In the genomic region with DNA sequence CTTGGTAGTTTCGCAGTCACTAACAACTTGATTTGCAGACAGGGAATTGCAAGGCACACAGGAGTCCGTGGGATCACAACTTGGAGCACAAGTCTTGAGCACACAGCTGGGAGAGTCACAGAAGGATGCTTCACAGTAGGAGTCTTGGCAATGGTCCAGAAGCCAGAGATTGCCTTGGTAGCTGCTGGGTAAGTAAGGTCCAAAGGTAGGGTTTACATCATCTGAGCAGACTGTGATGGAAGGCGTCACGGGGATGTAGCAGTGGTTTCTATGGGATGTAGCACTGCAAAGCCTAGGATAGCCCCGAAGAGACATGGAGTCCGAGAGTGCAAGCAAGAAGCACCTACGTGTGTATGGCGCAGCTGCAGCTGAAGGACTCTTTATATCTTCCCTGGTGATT, we compare ENCODE assay signal across 21 mouse cellular contexts. TPM values are rescaled to one million over a fixed set of nuclear protein-coding genes. Genes with fewer than 3 reads are reported as not detected.
"Had no signal": no experiment of that assay in that cellular context is flagged by ENCODE, and none has a peak within 500 bp of the region (broad histone marks: within the 10 kb centered on the region; RNA-seq: fewer than 3 reads in every experiment).

TSS of gene Krtap24-1 (minus strand) at position 358 of the 400 bp plus-strand sequence.

- H3K27ac ChIP-seq: limb, embryonic 13.5 days; liver, embryonic 14.5 days; midbrain, embryonic 13.5 days; neural tube, embryonic 15.5 days; stomach, embryonic 15.5 days had no signal

- H3K9ac ChIP-seq: limb, embryonic 13.5 days; liver, embryonic 14.5 days; midbrain, embryonic 13.5 days; neural tube, embryonic 15.5 days; stomach, embryonic 15.5 days had no signal

- H3K4me3 ChIP-seq: limb, embryonic 13.5 days; midbrain, embryonic 13.5 days; myocyte; neural tube, embryonic 15.5 days; stomach, embryonic 15.5 days had no signal

- H3K27me3 ChIP-seq: limb, embryonic 13.5 days; midbrain, embryonic 13.5 days; neural tube, embryonic 15.5 days; stomach, embryonic 15.5 days had no signal

- DNase-seq: kidney, adult 18-20 months; left cerebral cortex, postnatal 4 days; lung, adult 18-20 months; thymus, adult 18-20 months; thymus, postnatal 14 days had no signal

- H3K9me3 ChIP-seq: limb, embryonic 13.5 days; midbrain, embryonic 13.5 days; neural tube, embryonic 15.5 days; stomach, embryonic 15.5 days had no signal

- H3K36me3 ChIP-seq: limb, embryonic 13.5 days; midbrain, embryonic 13.5 days; neural tube, embryonic 15.5 days; stomach, embryonic 15.5 days had no signal

- H3K4me2 ChIP-seq: limb, embryonic 13.5 days; midbrain, embryonic 13.5 days; neural tube, embryonic 15.5 days; stomach, embryonic 15.5 days had no signal

- H3K4me1 ChIP-seq: limb, embryonic 13.5 days; neural tube, embryonic 15.5 days; stomach, embryonic 15.5 days had no signal

- ATAC-seq: midbrain, embryonic 13.5 days had no signal

RNA-seq across cellular contexts. Expression of gene Krtap24-1, which starts in this region (rescaled TPM):
- total RNA-seq: layer of hippocampus, adult 8-10 months; layer of hippocampus, postnatal 14 days; left cerebral cortex, adult 18-20 months; left cerebral cortex, postnatal 10 days; left cerebral cortex, postnatal 4 days; liver, adult 2 months; megakaryocyte-erythroid progenitor cell, adult 5-6 weeks had no signal
- polyA plus RNA-seq: large intestine, adult 2 months; limb, embryonic 13.5 days; liver, adult 2 months; liver, embryonic 14.5 days; lung, embryonic 16.5 days; midbrain, embryonic 13.5 days; myocyte; neural tube, embryonic 11.5 days; neural tube, embryonic 15.5 days; stomach, embryonic 15.5 days; urinary bladder, adult 2 months had no signal
